Mouse (Mus musculus) liver, postnatal 0 days (tissue): ENCODE measurements at regions not wholly inside any gene's neighbourhood (a gene's known extent, or its start where the extent isn't known, plus 50 kb on each side); places are given as distances from the start of the nearest gene placed in this dataset.

Source experiments
- ATAC-seq: fragments of 200-750 bp; cut with Nextera tagmentation; 2 replicates; pipeline ENCODE4 v1.8.0; 2017; ENCODE audit warnings: mild to moderate bottlenecking, moderate library complexity
- DNase-seq: peaks from one replicate; pipeline ENCODE4 v3.0.0-alpha.2; 2016
- H3K27ac ChIP-seq: fragments of 300-500 bp; sonication (generic); 2 replicates; pipeline ENCODE4 v1.5.1; 2014; ENCODE audit warnings: antibody characterized with exemption, moderate library complexity, mild to moderate bottlenecking, low read depth
- H3K27me3 ChIP-seq: fragments of 300-500 bp; sonication (generic); 2 replicates; pipeline ENCODE4 v1.6.1; 2014; ENCODE audit warnings: low read length, control low read depth, mixed read lengths; ENCODE audit not compliant: insufficient read depth
- H3K36me3 ChIP-seq: fragments of 300-500 bp; sonication (generic); replicated peaks from 2 replicates; pipeline ENCODE4 v1.6.1; 2014; ENCODE audit warnings: mild to moderate bottlenecking, control low read depth, low read length, moderate library complexity, mixed read lengths; ENCODE audit not compliant: insufficient read depth
- H3K4me1 ChIP-seq: fragments of 300-500 bp; sonication (generic); 2 replicates; pipeline ENCODE4 v1.6.1; 2014; ENCODE audit warnings: antibody characterized with exemption, mild to moderate bottlenecking, control low read depth; ENCODE audit not compliant: insufficient read depth
- H3K4me2 ChIP-seq: fragments of 300-500 bp; sonication (generic); 2 replicates; pipeline ENCODE4 v1.6.1; 2014; ENCODE audit warnings: low read depth, mild to moderate bottlenecking, low read length, moderate library complexity, mixed read lengths
- H3K4me3 ChIP-seq: fragments of 300-500 bp; sonication (generic); 2 replicates; pipeline ENCODE4 v1.5.1; 2014; ENCODE audit warnings: low read depth, low read length
- H3K9ac ChIP-seq: fragments of 300-500 bp; sonication (generic); replicated peaks from 2 replicates; pipeline ENCODE4 v1.6.1; 2014; ENCODE audit warnings: mild to moderate bottlenecking, moderate library complexity
- H3K9me3 ChIP-seq: fragments of 300-500 bp; sonication (generic); 2 replicates; pipeline ENCODE4 v1.6.1; 2016; ENCODE audit warnings: mild to moderate bottlenecking, control low read depth, low read length, mixed read lengths
- CTCF ChIP-seq: sonication (generic); IDR thresholded peaks from 2 replicates; pipeline ENCODE4 v1.5.1; 2016; ENCODE audit warnings: antibody characterized with exemption, low read depth
- EP300 ChIP-seq: IDR thresholded peaks from 2 replicates; pipeline ENCODE4 v1.6.1; 2016; ENCODE audit warnings: antibody characterized with exemption, low read depth, mild to moderate bottlenecking
- WGBS: fragments of 180-500 bp; shearing (Covaris S2); extraction: QIAGEN DNeasy Blood & Tissue Kit; methylation state at CpG from one replicate; pipeline ENCODE4 v1.1.7; 2014; ENCODE audit not compliant: insufficient replicate concordance; 5-methylcytosine and 5-hydroxymethylcytosine counted together

DNA sequence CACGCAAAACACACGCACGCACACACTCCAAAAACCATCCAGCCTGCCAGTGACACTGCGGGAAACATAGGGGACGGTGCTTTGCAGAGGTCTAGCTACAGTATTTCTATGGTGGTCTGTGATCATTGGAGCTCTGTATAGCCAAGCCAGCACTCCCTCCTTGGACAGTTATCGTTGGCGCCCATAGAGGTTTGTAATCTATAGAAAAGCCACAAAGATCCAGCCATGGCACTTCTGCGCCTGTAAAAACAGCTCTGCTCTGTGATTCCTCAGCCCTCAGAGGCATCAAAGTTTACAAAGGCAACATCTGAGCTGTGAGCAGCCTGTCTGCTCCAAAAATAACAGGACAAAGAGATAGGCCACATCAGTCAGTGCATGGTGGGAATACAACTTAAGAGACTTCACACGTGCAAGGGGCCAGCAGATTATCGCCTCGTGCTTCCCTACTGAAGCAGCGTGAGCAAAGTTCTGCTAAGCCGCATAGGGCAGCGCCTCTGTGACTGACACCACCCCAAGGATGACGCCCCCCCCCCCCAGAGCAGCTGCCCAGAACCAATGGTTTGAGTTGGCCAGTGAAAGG lies 194.7 kb downstream of the Ackr3 start:
- no peaks in the 10 kb centered on the region for H3K36me3 ChIP-seq
- H3K9ac ChIP-seq, result no peak overlapping the region
- ATAC-seq (no peak), DNase-seq (no peak)
- H3K4me1 ChIP-seq, result no peaks in the 10 kb centered on the region
- TF ChIP-seq CTCF (no peak), EP300 (no peak)
- H3K9me3 ChIP-seq, result no peaks in the 10 kb centered on the region
- no peak overlapping the region for H3K4me2 ChIP-seq
- H3K27ac ChIP-seq, result no peak overlapping the region
- 81% methylated on average over 15 of the region's 15 CpGs for WGBS
- H3K27me3 ChIP-seq, result no peaks in the 10 kb centered on the region
- no peak overlapping the region for H3K4me3 ChIP-seq

DNA sequence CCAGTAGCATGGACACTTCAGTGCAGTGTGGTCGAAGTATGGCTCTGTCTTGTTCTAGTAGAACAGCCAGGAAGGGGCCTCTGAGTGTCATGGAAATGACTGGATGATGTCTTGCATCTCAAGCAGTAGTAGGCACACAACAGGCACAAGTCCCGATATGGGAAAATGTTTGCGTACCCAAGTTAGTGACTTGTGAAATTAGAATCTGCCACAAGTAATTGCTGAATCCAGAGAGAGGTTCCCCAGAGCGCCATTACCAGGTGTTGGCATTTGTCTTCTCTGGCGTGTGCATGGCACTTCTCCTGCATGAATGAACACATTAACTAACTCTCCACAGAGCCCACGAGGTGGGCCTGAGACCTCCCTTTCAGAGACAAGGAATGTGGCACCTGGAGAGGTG lies 199.3 kb downstream of the Ackr3 start:
- no peak overlapping the region for H3K4me3 ChIP-seq
- H3K27me3 ChIP-seq, result no peaks in the 10 kb centered on the region
- ATAC-seq, result no peak
- WGBS, result 72% methylated on average over 6 of the region's 6 CpGs
- H3K4me2 ChIP-seq, result no peak overlapping the region
- H3K27ac ChIP-seq, result no peak overlapping the region
- H3K4me1 ChIP-seq, result no peaks in the 10 kb centered on the region; the same call in 1 of the 2 replicates
- TF ChIP-seq CTCF, result no peak
- TF ChIP-seq EP300, result no peak
- H3K36me3 ChIP-seq, result no peaks in the 10 kb centered on the region
- no peaks in the 10 kb centered on the region for H3K9me3 ChIP-seq
- no peak for DNase-seq
- no peak overlapping the region for H3K9ac ChIP-seq

- Histone ChIP-seq H3K9ac (no peak overlapping the region), H3K27me3 (no peaks in the 10 kb centered on the region), H3K27ac (no peak overlapping the region), H3K36me3 (no peaks in the 10 kb centered on the region), H3K9me3 (no peaks in the 10 kb centered on the region), H3K4me1 (no peaks in the 10 kb centered on the region; the same call in 1 of the 2 replicates), H3K4me2 (no peak overlapping the region), H3K4me3 (no peak overlapping the region)
- ATAC-seq, result peak; percentile 82
- 45% methylated on average over 6 of the region's 6 CpGs for WGBS
- TF ChIP-seq CTCF (no peak), EP300 (no peak)
- peak; percentile 24 for DNase-seq
These were observed 197.9 kb upstream of the Cops8 start for GRCm38 (mm10) chr1:90404717-90405487.

GRCm38 (mm10) chr1:90406663-90407062 lies 196.1 kb upstream of the Cops8 start:
- no peak for DNase-seq
- H3K4me1 ChIP-seq, result no peaks in the 10 kb centered on the region; the same call in 1 of the 2 replicates
- H3K9me3 ChIP-seq, result no peaks in the 10 kb centered on the region
- no peak overlapping the region for H3K4me2 ChIP-seq
- no peak overlapping the region for H3K27ac ChIP-seq
- WGBS, result 79% methylated on average over 6 of the region's 6 CpGs
- no peak overlapping the region for H3K9ac ChIP-seq
- H3K27me3 ChIP-seq, result no peaks in the 10 kb centered on the region
- TF ChIP-seq CTCF (no peak), EP300 (no peak)
- H3K4me3 ChIP-seq, result no peak overlapping the region
- no peak for ATAC-seq
- no peaks in the 10 kb centered on the region for H3K36me3 ChIP-seq

- ATAC-seq, result no peak
These were observed 194.1 kb upstream of the Cops8 start for GRCm38 (mm10) chr1:90408504-90409215.

GRCm38 (mm10) chr1:90409236-90409635 lies 193.5 kb upstream of the Cops8 start:
- H3K9me3 ChIP-seq, result no peaks in the 10 kb centered on the region
- no peak for TF ChIP-seq CTCF
- TF ChIP-seq EP300, result no peak
- DNase-seq (no peak), ATAC-seq (no peak)
- H3K36me3 ChIP-seq, result no peaks in the 10 kb centered on the region
- 52% methylated on average over 3 of the region's 3 CpGs for WGBS
- no peak overlapping the region for H3K27ac ChIP-seq
- H3K9ac ChIP-seq, result no peak overlapping the region
- no peaks in the 10 kb centered on the region for H3K27me3 ChIP-seq
- no peak overlapping the region for H3K4me3 ChIP-seq
- H3K4me2 ChIP-seq, result no peak overlapping the region
- no peaks in the 10 kb centered on the region; the same call in 1 of the 2 replicates for H3K4me1 ChIP-seq

More at GRCm38 (mm10) chr1:90408504-90409215, 194.1 kb upstream of the Cops8 start:
- no peak overlapping the region for H3K9ac ChIP-seq
- no peaks in the 10 kb centered on the region for H3K27me3 ChIP-seq
- no peak overlapping the region for H3K4me3 ChIP-seq
- H3K4me1 ChIP-seq, result no peaks in the 10 kb centered on the region; the same call in 1 of the 2 replicates
- no peaks in the 10 kb centered on the region for H3K36me3 ChIP-seq
- H3K9me3 ChIP-seq, result no peaks in the 10 kb centered on the region
- H3K4me2 ChIP-seq, result no peak overlapping the region
- no peak for TF ChIP-seq CTCF
- TF ChIP-seq EP300, result no peak
- H3K27ac ChIP-seq, result no peak overlapping the region
- DNase-seq, result no peak
- WGBS, result 63% methylated on average over 16 of the region's 16 CpGs
